Mouse (Mus musculus) G1E (cell line): ENCODE measurements around the gene Bag1.

Experiments used
- CTCF ChIP-seq: IDR thresholded peaks from 2 replicates; pipeline ENCODE4 v1.5.1; 2012; ENCODE audit warnings: low read depth, low read length, inconsistent platforms, mixed read lengths
- POLR2AphosphoS5 ChIP-seq: IDR thresholded peaks from 2 replicates; pipeline ENCODE4 v1.6.1; 2012; ENCODE audit warnings: low read depth, low read length, inconsistent platforms; ENCODE audit not compliant: insufficient replicate concordance
- TAL1 ChIP-seq: conservative IDR thresholded peaks from 2 replicates; pipeline ENCODE4 v1.6.1; 2012; ENCODE audit warnings: low read depth, low read length, inconsistent platforms, mixed read lengths

DNA sequence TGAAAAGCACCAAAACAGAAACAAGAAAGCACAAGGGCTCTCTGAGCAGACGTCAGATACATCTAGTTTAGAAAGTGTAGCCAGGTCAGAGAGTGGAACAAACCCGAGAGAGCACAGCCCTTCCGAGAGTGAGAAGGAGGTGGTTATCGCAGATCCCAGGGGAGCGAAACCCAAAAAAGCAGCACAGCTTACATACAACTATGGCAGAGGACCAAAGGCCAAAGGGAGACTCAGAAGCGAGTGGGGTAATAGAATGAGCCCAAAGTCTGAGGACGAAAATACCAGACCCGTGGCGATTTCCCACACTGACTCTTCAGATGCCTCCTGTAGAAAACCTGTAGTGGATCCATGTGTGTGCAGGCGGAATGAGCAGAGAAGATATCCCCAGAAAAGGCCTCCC, 28.6 kb upstream of the Bag1 start:
- no peak for TF ChIP-seq TAL1
- TF ChIP-seq CTCF: no peak
- TF ChIP-seq POLR2AphosphoS5: no peak
